In genomic region chr7:81723851-81724250, GRCm38 (mm10) we compare ENCODE assay signal across 28 mouse cellular contexts. TPM values are rescaled to one million over a fixed set of nuclear protein-coding genes. Genes with fewer than 3 reads are reported as not detected.
DNase-seq lines count a peak whose midpoint lies in the region; ATAC-seq and TF ChIP-seq lines count a peak whose summit lies in the region.
"Had no signal": no experiment of that assay in that cellular context is flagged by ENCODE, and none has a peak within 500 bp of the region (broad histone marks: within the 10 kb centered on the region; RNA-seq: fewer than 3 reads in every experiment).

No protein-coding gene starts in this region.

- no peaks in the 10 kb centered on the region for H3K36me3 ChIP-seq in heart, adult 2 months (ENCODE audit: control insufficient read depth, insufficient read depth, low read length)
- H3K36me3 ChIP-seq in midbrain, embryonic 11.5 days (ENCODE audit: control insufficient read depth, insufficient read depth, low read length), result no peaks in the 10 kb centered on the region
- no peaks in the 10 kb centered on the region for H3K36me3 ChIP-seq in midbrain, postnatal 0 days (ENCODE audit: insufficient read depth, low read length)
- H3K36me3 ChIP-seq in forebrain, embryonic 11.5 days (ENCODE audit: control insufficient read depth, insufficient read depth, low read length), result no peaks in the 10 kb centered on the region
- H3K36me3 ChIP-seq in hindbrain, embryonic 14.5 days (replicated peaks; ENCODE audit: control insufficient read depth, insufficient read depth), result no peaks in the 10 kb centered on the region
- H3K36me3 ChIP-seq: embryonic facial prominence, embryonic 12.5 days; embryonic facial prominence, embryonic 15.5 days; forebrain, embryonic 12.5 days; forebrain, embryonic 15.5 days; G1E; heart, embryonic 10.5 days; heart, embryonic 13.5 days; hindbrain, embryonic 15.5 days had no signal

- intact Hi-C loops in heart, adult 2 months (cut with DNase I), result loop anchor here (5.0 kb wide), 1 partner anchor 37 kb away; no protein-coding TSS in a partner anchor

- H3K9ac ChIP-seq in heart, adult 2 months (ENCODE audit: low read depth, low read length), result no peak overlapping the region
- H3K9ac ChIP-seq in midbrain, embryonic 11.5 days (ENCODE audit: low read length), result no peak overlapping the region
- H3K9ac ChIP-seq in midbrain, postnatal 0 days (replicated peaks; ENCODE audit: low read length, poor library complexity, severe bottlenecking), result no peak overlapping the region
- H3K9ac ChIP-seq in forebrain, embryonic 11.5 days (ENCODE audit: low read length), result no peak overlapping the region
- no peak overlapping the region for H3K9ac ChIP-seq in hindbrain, embryonic 14.5 days
- H3K9ac ChIP-seq: embryonic facial prominence, embryonic 12.5 days; embryonic facial prominence, embryonic 15.5 days; forebrain, embryonic 12.5 days; forebrain, embryonic 15.5 days; heart, embryonic 13.5 days; hindbrain, embryonic 15.5 days had no signal

- no peak for TF ChIP-seq EP300 in heart, adult 2 months (IDR thresholded peaks at IDR 0.05; ENCODE audit: insufficient read depth, low read depth, low read length)

- H3K9me3 ChIP-seq in midbrain, embryonic 11.5 days (ENCODE audit: control insufficient read depth, low read length), result no peaks in the 10 kb centered on the region
- no peaks in the 10 kb centered on the region for H3K9me3 ChIP-seq in midbrain, postnatal 0 days (ENCODE audit: low read length)
- no peaks in the 10 kb centered on the region for H3K9me3 ChIP-seq in forebrain, embryonic 11.5 days (ENCODE audit: control insufficient read depth, low read length)
- H3K9me3 ChIP-seq in hindbrain, embryonic 14.5 days (ENCODE audit: control insufficient read depth, low read length), result no peaks in the 10 kb centered on the region
- H3K9me3 ChIP-seq: embryonic facial prominence, embryonic 12.5 days; embryonic facial prominence, embryonic 15.5 days; forebrain, embryonic 12.5 days; forebrain, embryonic 15.5 days; G1E; heart, embryonic 10.5 days; heart, embryonic 13.5 days; hindbrain, embryonic 15.5 days had no signal

- no peak overlapping the region for H3K27ac ChIP-seq in heart, adult 2 months
- no peak overlapping the region for H3K27ac ChIP-seq in midbrain, embryonic 11.5 days (ENCODE audit: low read depth, low read length)
- H3K27ac ChIP-seq in midbrain, postnatal 0 days (ENCODE audit: low read depth, low read length), result no peak overlapping the region
- no peak overlapping the region for H3K27ac ChIP-seq in forebrain, embryonic 11.5 days (ENCODE audit: low read depth, low read length)
- H3K27ac ChIP-seq in hindbrain, embryonic 14.5 days, result no peak overlapping the region
- H3K27ac ChIP-seq: embryonic facial prominence, embryonic 12.5 days; embryonic facial prominence, embryonic 15.5 days; forebrain, embryonic 12.5 days; forebrain, embryonic 15.5 days; gastrocnemius, adult 2 months; heart, embryonic 10.5 days; heart, embryonic 13.5 days; hindbrain, embryonic 15.5 days had no signal

- peak; percentile 44 for DNase-seq in heart, adult 11 months
- no peak for DNase-seq in heart, adult 2 months
- peak; percentile 56 for DNase-seq in midbrain, embryonic 11.5 days (ENCODE audit: low spot score, missing footprints)
- no peak for DNase-seq in midbrain, postnatal 0 days (ENCODE audit: low spot score)
- DNase-seq in right cerebral cortex, postnatal 10 days (ENCODE audit: low spot score in 2 of 2), result peak; percentile 48 to 70
- no peak for DNase-seq in forebrain, embryonic 11.5 days (ENCODE audit: low spot score)
- DNase-seq in hindbrain, embryonic 14.5 days (ENCODE audit: low spot score), result no peak
- DNase-seq: adrenal gland, postnatal 10 days; adrenal gland, postnatal 36 days; B cell, adult 2 months; cerebellum, adult 11 months; cerebellum, adult 2 months; cerebellum, adult 9-11 months; cerebellum, postnatal 25 days; gastrocnemius, adult 2 months; gastrocnemius, postnatal 14 days; heart, adult 18-20 months; heart, postnatal 14 days; heart, postnatal 4 days had no signal

- H3K4me3 ChIP-seq in heart, adult 2 months, result no peak overlapping the region
- no peak overlapping the region for H3K4me3 ChIP-seq in midbrain, embryonic 11.5 days (ENCODE audit: low read depth, low read length)
- no peak overlapping the region for H3K4me3 ChIP-seq in midbrain, postnatal 0 days (ENCODE audit: low read depth, low read length)
- H3K4me3 ChIP-seq in forebrain, embryonic 11.5 days (ENCODE audit: low read depth, low read length), result no peak overlapping the region
- no peak overlapping the region for H3K4me3 ChIP-seq in hindbrain, embryonic 14.5 days (replicated peaks; ENCODE audit: low read length)
- H3K4me3 ChIP-seq: embryonic facial prominence, embryonic 12.5 days; embryonic facial prominence, embryonic 15.5 days; forebrain, embryonic 12.5 days; forebrain, embryonic 15.5 days; gastrocnemius, adult 2 months; heart, embryonic 10.5 days; heart, embryonic 13.5 days; hindbrain, embryonic 15.5 days had no signal

- no peaks in the 10 kb centered on the region for H3K27me3 ChIP-seq in heart, adult 2 months (ENCODE audit: control insufficient read depth, insufficient read depth, low read length)
- H3K27me3 ChIP-seq in midbrain, embryonic 11.5 days (ENCODE audit: control insufficient read depth, insufficient read depth, low read length), result no peaks in the 10 kb centered on the region
- H3K27me3 ChIP-seq in midbrain, postnatal 0 days (ENCODE audit: insufficient read depth, low read length), result no peaks in the 10 kb centered on the region
- H3K27me3 ChIP-seq in forebrain, embryonic 11.5 days (ENCODE audit: control insufficient read depth, insufficient read depth, low read length), result no peaks in the 10 kb centered on the region
- no peaks in the 10 kb centered on the region for H3K27me3 ChIP-seq in hindbrain, embryonic 14.5 days (ENCODE audit: control insufficient read depth, insufficient read depth, low read length)
- H3K27me3 ChIP-seq: embryonic facial prominence, embryonic 12.5 days; embryonic facial prominence, embryonic 15.5 days; forebrain, embryonic 12.5 days; forebrain, embryonic 15.5 days; heart, embryonic 13.5 days; hindbrain, embryonic 15.5 days had no signal

- ATAC-seq in midbrain, embryonic 11.5 days (ENCODE audit: low FRiP score), result no peak
- no peak for ATAC-seq in midbrain, postnatal 0 days (ENCODE audit: low FRiP score)
- no peak for ATAC-seq in forebrain, embryonic 11.5 days (replicated peaks; ENCODE audit: low FRiP score)
- no peak for ATAC-seq in hindbrain, embryonic 14.5 days (ENCODE audit: low FRiP score)
- ATAC-seq: forebrain, embryonic 15.5 days; Patski had no signal

- no peaks in the 10 kb centered on the region; the same call in 1 of the 2 replicates for H3K4me1 ChIP-seq in heart, adult 2 months (ENCODE audit: control insufficient read depth, insufficient read depth, low read length)
- no peaks in the 10 kb centered on the region for H3K4me1 ChIP-seq in midbrain, embryonic 11.5 days (ENCODE audit: control insufficient read depth, insufficient read depth, low read length)
- no peaks in the 10 kb centered on the region for H3K4me1 ChIP-seq in midbrain, postnatal 0 days (ENCODE audit: insufficient read depth, low read length)
- H3K4me1 ChIP-seq in forebrain, embryonic 11.5 days (replicated peaks; ENCODE audit: control insufficient read depth, insufficient read depth, low read length), result no peaks in the 10 kb centered on the region
- H3K4me1 ChIP-seq in hindbrain, embryonic 14.5 days (replicated peaks; ENCODE audit: control insufficient read depth, insufficient read depth, low read length), result no peaks in the 10 kb centered on the region
- H3K4me1 ChIP-seq: embryonic facial prominence, embryonic 12.5 days; forebrain, embryonic 15.5 days; hindbrain, embryonic 15.5 days had no signal

- H3K79me2 ChIP-seq in heart, adult 2 months (replicated peaks; ENCODE audit: control insufficient read depth, insufficient read depth, low read length), result no peaks in the 10 kb centered on the region

- TF ChIP-seq POLR2A in heart, adult 2 months (IDR thresholded peaks at IDR 0.05; ENCODE audit: insufficient read depth, low read depth, low read length), result no peak

- WGBS in heart, adult 2 months, result 87% methylated on average over 10 of the region's 10 CpGs
- 96% methylated on average over 10 of the region's 10 CpGs for WGBS in midbrain, embryonic 11.5 days
- WGBS in midbrain, postnatal 0 days, result 93% methylated on average over 10 of the region's 10 CpGs
- 94% methylated on average over 10 of the region's 10 CpGs for WGBS in forebrain, embryonic 11.5 days
- 93% methylated on average over 10 of the region's 10 CpGs for WGBS in hindbrain, embryonic 14.5 days

- no peak for TF ChIP-seq CTCF in heart, adult 2 months (IDR thresholded peaks at IDR 0.05)
- TF ChIP-seq CTCF in midbrain, postnatal 0 days (IDR thresholded peaks at IDR 0.05), result no peak

- H3K4me2 ChIP-seq in midbrain, embryonic 11.5 days, result no peak overlapping the region
- H3K4me2 ChIP-seq in midbrain, postnatal 0 days (ENCODE audit: low read depth, low read length, poor library complexity, severe bottlenecking), result no peak overlapping the region
- no peak overlapping the region for H3K4me2 ChIP-seq in forebrain, embryonic 11.5 days (ENCODE audit: low read depth, low read length, severe bottlenecking)
- H3K4me2 ChIP-seq in hindbrain, embryonic 14.5 days (replicated peaks), result no peak overlapping the region
- H3K4me2 ChIP-seq: embryonic facial prominence, embryonic 12.5 days; embryonic facial prominence, embryonic 15.5 days; forebrain, embryonic 12.5 days; forebrain, embryonic 15.5 days; heart, embryonic 13.5 days; hindbrain, embryonic 15.5 days had no signal

RNA-seq across cellular contexts. Expression of gene Homer2, which starts 16.5 kb away (rescaled TPM):
- total RNA-seq in heart, adult 2 months (2021), result 10 to 100 TPM; 85.1 to 99.5 TPM
- polyA plus RNA-seq in heart, adult 2 months (2012; rRNA removed), result 33.1 and 39.4 TPM in 2 replicates
- 19.6 and 22.4 TPM in 2 replicates for polyA plus RNA-seq in midbrain, embryonic 11.5 days (2014; fragmentation: Nextera tagmentation; extraction: Ambion mirVana)
- 23.7 and 25.6 TPM in 2 replicates for total RNA-seq in midbrain, postnatal 0 days (2014; rRNA removed)
- 23.5 and 29.5 TPM in 2 replicates for polyA plus RNA-seq in midbrain, postnatal 0 days (2015; fragmentation: Nextera tagmentation; extraction: Ambion mirVana)
- polyA plus RNA-seq in forebrain, embryonic 11.5 days (2014; fragmentation: Nextera tagmentation; extraction: Ambion mirVana), result 29.7 and 30.1 TPM in 2 replicates
- polyA plus RNA-seq in hindbrain, embryonic 14.5 days (2014; fragmentation: Nextera tagmentation; extraction: Ambion mirVana), result 25.7 and 27.8 TPM in 2 replicates

RNA-seq across cellular contexts. Expression of gene Ramac, which starts 38.9 kb away (rescaled TPM):
- total RNA-seq in heart, adult 2 months (2021), result 10 to 100 TPM; 25.3 to 28.2 TPM
- 10.4 and 16.4 TPM in 2 replicates for polyA plus RNA-seq in heart, adult 2 months (2012; rRNA removed)
- 147 and 160 TPM in 2 replicates for polyA plus RNA-seq in midbrain, embryonic 11.5 days (2014; fragmentation: Nextera tagmentation; extraction: Ambion mirVana)
- 81.6 and 104 TPM in 2 replicates for total RNA-seq in midbrain, postnatal 0 days (2014; rRNA removed)
- polyA plus RNA-seq in midbrain, postnatal 0 days (2015; fragmentation: Nextera tagmentation; extraction: Ambion mirVana), result 189 and 190 TPM in 2 replicates
- polyA plus RNA-seq in forebrain, embryonic 11.5 days (2014; fragmentation: Nextera tagmentation; extraction: Ambion mirVana), result 117 and 130 TPM in 2 replicates
- polyA plus RNA-seq in hindbrain, embryonic 14.5 days (2014; fragmentation: Nextera tagmentation; extraction: Ambion mirVana), result 127 and 137 TPM in 2 replicates

Comparison
In these comparisons a context has a peak if more than half of its experiments do, and no peak if none do; other contexts are left out.
1. DNase-seq: peak in heart, adult 11 months (single experiment), midbrain, embryonic 11.5 days (single experiment) and right cerebral cortex, postnatal 10 days (2 of 2); none in heart, adult 2 months (0 of 2), midbrain, postnatal 0 days (single experiment), forebrain, embryonic 11.5 days (single experiment) and hindbrain, embryonic 14.5 days (single experiment).